Mouse (Mus musculus): Measurements from ENCODE around the gene Mrgprf.
A peak's percentile ranks its signal among the peaks of the same experiment; 100 is the strongest.

Gene Mrgprf

GRCm38 (mm10) chr7:145299562-145300320 lies 887 bp upstream of the Mrgprf start:
- DNase-seq (ENCODE audit: low read depth, low spot score) = no peak

- no peak for DNase-seq (ENCODE audit: low read depth, low spot score)
Measured at GRCm38 (mm10) chr7:145301008-145301340, 346 bp downstream of the Mrgprf start.

- no peak for DNase-seq (ENCODE audit: low read depth, low spot score)
Measured at GRCm38 (mm10) chr7:145301341-145302005, 845 bp downstream of the Mrgprf start.

GRCm38 (mm10) chr7:145302488-145303285 lies 2.1 kb downstream of the Mrgprf start:
- no peak for DNase-seq (ENCODE audit: low read depth, low spot score)

GRCm38 (mm10) chr7:145304153-145304552 lies 3.5 kb downstream of the Mrgprf start:
- DNase-seq (ENCODE audit: low read depth, low spot score) = no peak

- no peak for DNase-seq (ENCODE audit: low read depth, low spot score)
Measured at GRCm38 (mm10) chr7:145307636-145308035, 7.0 kb downstream of the Mrgprf start.

- no peak for DNase-seq (ENCODE audit: low read depth, low spot score)
Measured at GRCm38 (mm10) chr7:145308061-145308675, 7.5 kb downstream of the Mrgprf start.

GRCm38 (mm10) chr7:145308866-145309265 lies 8.2 kb downstream of the Mrgprf start:
- DNase-seq (ENCODE audit: low read depth, low spot score) = no peak

GRCm38 (mm10) chr7:145309877-145310276 lies 9.2 kb downstream of the Mrgprf start:
- DNase-seq (ENCODE audit: low read depth, low spot score) = no peak

GRCm38 (mm10) chr7:145310526-145310925 lies 9.9 kb downstream of the Mrgprf start:
- DNase-seq (ENCODE audit: low read depth, low spot score) = no peak

- DNase-seq (ENCODE audit: low read depth, low spot score) = no peak
Measured at GRCm38 (mm10) chr7:145312137-145312536, 11.5 kb downstream of the Mrgprf start.

GRCm38 (mm10) chr7:145314785-145315411 lies 14.3 kb downstream of the Mrgprf start, which contains the start of gene Mrgprd:
Mrgprd (plus strand) TSS chr7:145314835.
- DNase-seq (ENCODE audit: low read depth, low spot score) = no peak

GRCm38 (mm10) chr7:145317522-145317921 lies 16.9 kb downstream of the Mrgprf start:
- DNase-seq (ENCODE audit: low read depth, low spot score) = peak; percentile 33

- peak; percentile 79 for DNase-seq (ENCODE audit: low read depth, low spot score)
Measured at GRCm38 (mm10) chr7:145319481-145319880, 18.9 kb downstream of the Mrgprf start.

- DNase-seq (ENCODE audit: low read depth, low spot score) = no peak
Measured at GRCm38 (mm10) chr7:145323607-145324006, 23.0 kb downstream of the Mrgprf start.

- no peak for DNase-seq (ENCODE audit: low read depth, low spot score)
Measured at GRCm38 (mm10) chr7:145325697-145326096, 25.1 kb downstream of the Mrgprf start.

- DNase-seq (ENCODE audit: low read depth, low spot score) = no peak
Measured at GRCm38 (mm10) chr7:145329982-145330381, 29.4 kb downstream of the Mrgprf start.

GRCm38 (mm10) chr7:145330641-145331040 lies 30.0 kb downstream of the Mrgprf start:
- no peak for DNase-seq (ENCODE audit: low read depth, low spot score)

GRCm38 (mm10) chr7:145332376-145333041 lies 31.9 kb downstream of the Mrgprf start:
- DNase-seq (ENCODE audit: low read depth, low spot score) = no peak

- DNase-seq (ENCODE audit: low read depth, low spot score) = no peak
Measured at GRCm38 (mm10) chr7:145333936-145334335, 33.3 kb downstream of the Mrgprf start.

Measured in telencephalon, adult 2 months (tissue).